Mouse (Mus musculus) midbrain, embryonic 11.5 days (tissue): Measurements from ENCODE around the gene Spg7. TPM values are rescaled to one million over a fixed set of nuclear protein-coding genes. Genes with fewer than 3 reads are reported as not detected.
A peak's percentile ranks its signal among the peaks of the same experiment; 100 is the strongest.

Source experiments
- ATAC-seq: fragments of 200-750 bp; cut with Nextera tagmentation; 2 replicates; pipeline ENCODE4 v1.8.0; 2017; ENCODE audit warnings: moderate TSS enrichment, moderate library complexity; ENCODE audit not compliant: low FRiP score
- DNase-seq: peaks from one replicate; pipeline ENCODE4 v3.0.0; 2015; ENCODE audit warnings: low spot score; ENCODE audit errors: missing footprints
- H3K27ac ChIP-seq: fragments of 300-500 bp; sonication (generic); 2 replicates; pipeline ENCODE4 v1.5.1; 2014; ENCODE audit warnings: low read depth, low read length
- H3K27me3 ChIP-seq: fragments of 300-500 bp; sonication (generic); 2 replicates; pipeline ENCODE4 v1.6.1; 2014; ENCODE audit warnings: mild to moderate bottlenecking, low read length, moderate library complexity, mixed read lengths; ENCODE audit not compliant: control insufficient read depth, insufficient read depth
- H3K36me3 ChIP-seq: fragments of 300-500 bp; sonication (generic); 2 replicates; pipeline ENCODE4 v1.6.1; 2014; ENCODE audit warnings: mild to moderate bottlenecking, low read length, moderate library complexity, mixed read lengths; ENCODE audit not compliant: control insufficient read depth, insufficient read depth
- H3K4me1 ChIP-seq: fragments of 300-500 bp; sonication (generic); 2 replicates; pipeline ENCODE4 v1.6.1; 2014; ENCODE audit warnings: low read length; ENCODE audit not compliant: control insufficient read depth, insufficient read depth
- H3K4me2 ChIP-seq: fragments of 300-500 bp; sonication (generic); 2 replicates; pipeline ENCODE4 v1.6.1; 2014; ENCODE audit warnings: mild to moderate bottlenecking, moderate library complexity
- H3K4me3 ChIP-seq: fragments of 300-500 bp; sonication (generic); 2 replicates; pipeline ENCODE4 v1.5.1; 2014; ENCODE audit warnings: low read depth, low read length
- H3K9ac ChIP-seq: fragments of 300-500 bp; sonication (generic); 2 replicates; pipeline ENCODE4 v1.6.1; 2014; ENCODE audit warnings: low read length
- H3K9me3 ChIP-seq: fragments of 300-500 bp; sonication (generic); 2 replicates; pipeline ENCODE4 v1.6.1; 2016; ENCODE audit warnings: low read length; ENCODE audit not compliant: control insufficient read depth
- WGBS: fragments of 180-500 bp; shearing (Covaris S2); extraction: QIAGEN DNeasy Blood & Tissue Kit; methylation state at CpG from one replicate; pipeline ENCODE4 v1.1.7; 2014; 5-methylcytosine and 5-hydroxymethylcytosine counted together
- polyA plus RNA-seq: library from polyadenylated mRNA; unstranded; fragments of >200 nt; fragmentation: Nextera tagmentation; extraction: Ambion mirVana; gene quantifications from 2 replicates; pipeline ENCODE4 v1.2.1, GENCODE M21; 2014

Spg7 gene
- polyA plus RNA-seq, 1 experiment from 2014 or later: 35.9 TPM

- WGBS: 35% methylated on average over 7 of the region's 7 CpGs
- H3K9me3 ChIP-seq: no peaks in the 10 kb centered on the region
- peaks cover 17% of the 10 kb centered on the region for H3K4me1 ChIP-seq
- H3K9ac ChIP-seq: peak overlapping the region; percentile 97
- peak overlapping the region; percentile 91 for H3K4me3 ChIP-seq
- peak overlapping the region; percentile 83; the same call in 1 of the 2 replicates for H3K27ac ChIP-seq
- H3K36me3 ChIP-seq: no peaks in the 10 kb centered on the region
- 0 out of 2 replicates have a peak, but pooled peaks have one; percentile 10 for ATAC-seq
- no peaks in the 10 kb centered on the region for H3K27me3 ChIP-seq
- no peak for DNase-seq
- peak overlapping the region; percentile 82 for H3K4me2 ChIP-seq
Observed at GRCm38 (mm10) chr8:123066101-123066683, 3.5 kb downstream of the Spg7 start.

- DNase-seq: no peak
- H3K9ac ChIP-seq: no peak overlapping the region
- no peaks in the 10 kb centered on the region for H3K9me3 ChIP-seq
- no peak overlapping the region for H3K27ac ChIP-seq
- 93% methylated on average over 4 of the region's 4 CpGs for WGBS
- H3K4me1 ChIP-seq: peaks cover 11% of the 10 kb centered on the region
- no peaks in the 10 kb centered on the region for H3K27me3 ChIP-seq
- H3K36me3 ChIP-seq: 0 out of 2 replicates have a peak, but pooled peaks cover 8% of the 10 kb centered on the region
- no peak for ATAC-seq
- no peak overlapping the region for H3K4me3 ChIP-seq
- no peak overlapping the region for H3K4me2 ChIP-seq
Observed at GRCm38 (mm10) chr8:123071176-123071575, 8.4 kb downstream of the Spg7 start.

GRCm38 (mm10) chr8:123077213-123077612 is 14.5 kb downstream of the Spg7 start:
- Histone ChIP-seq H3K9me3 (no peaks in the 10 kb centered on the region), H3K9ac (no peak overlapping the region), H3K36me3 (peaks cover 25% of the 10 kb centered on the region), H3K27ac (no peak overlapping the region), H3K4me1 (no peaks in the 10 kb centered on the region), H3K4me3 (no peak overlapping the region), H3K4me2 (no peak overlapping the region), H3K27me3 (no peaks in the 10 kb centered on the region)
- 90% methylated on average over 6 of the region's 6 CpGs for WGBS
- no peak for DNase-seq
- no peak for ATAC-seq

DNA sequence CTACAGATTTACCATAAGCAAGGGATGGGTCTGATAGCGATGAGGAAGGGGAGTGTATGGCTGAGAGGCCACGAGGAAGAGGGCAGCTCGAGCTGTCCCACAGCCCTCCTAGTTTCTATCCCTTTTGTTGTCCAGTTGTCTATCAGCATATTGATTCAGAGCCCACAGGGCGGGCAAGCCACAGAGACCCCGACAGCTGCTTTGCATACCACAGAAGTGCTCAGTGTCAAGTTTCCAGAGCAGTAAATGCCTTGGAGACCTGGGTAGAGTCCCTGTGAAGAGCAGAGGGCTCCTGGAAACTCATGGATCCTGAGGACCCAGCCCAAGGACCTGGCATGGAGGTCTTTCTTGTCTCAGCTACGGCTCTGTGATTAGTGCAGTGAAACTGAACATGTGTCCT is 20.3 kb downstream of the Spg7 start:
- Histone ChIP-seq H3K4me1 (no peaks in the 10 kb centered on the region), H3K27ac (no peak overlapping the region), H3K36me3 (peaks cover 24% of the 10 kb centered on the region), H3K27me3 (no peaks in the 10 kb centered on the region), H3K9ac (no peak overlapping the region), H3K4me3 (no peak overlapping the region), H3K9me3 (no peaks in the 10 kb centered on the region), H3K4me2 (no peak overlapping the region)
- no peak for DNase-seq
- 85% methylated on average over 6 of the region's 6 CpGs for WGBS
- ATAC-seq: no peak

DNA sequence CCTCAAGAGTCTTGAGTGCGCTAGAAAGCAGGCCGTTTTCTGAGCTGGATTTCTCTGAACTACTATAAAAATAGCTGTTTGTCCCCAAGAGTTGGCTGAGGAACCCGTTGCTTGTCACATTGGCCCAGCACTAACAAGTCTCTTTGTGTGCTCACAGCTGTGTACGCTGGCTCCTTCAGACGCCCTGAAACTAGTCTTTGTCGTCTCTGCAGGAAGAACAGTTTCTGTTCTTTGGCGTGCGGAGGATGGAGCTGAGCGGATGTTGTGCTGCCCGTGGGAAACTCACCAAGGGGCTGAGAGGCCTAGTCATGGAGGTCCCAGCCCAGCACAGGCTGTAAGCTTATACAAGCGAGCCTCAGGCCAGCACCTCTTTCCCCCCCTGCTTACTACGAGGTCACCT is 20.9 kb downstream of the Spg7 start:
- H3K4me3 ChIP-seq: no peak overlapping the region
- DNase-seq (no peak), ATAC-seq (no peak)
- no peaks in the 10 kb centered on the region for H3K4me1 ChIP-seq
- no peak overlapping the region for H3K9ac ChIP-seq
- no peaks in the 10 kb centered on the region for H3K27me3 ChIP-seq
- H3K27ac ChIP-seq: no peak overlapping the region
- H3K4me2 ChIP-seq: no peak overlapping the region
- H3K9me3 ChIP-seq: no peaks in the 10 kb centered on the region
- WGBS: 92% methylated on average over 12 of the region's 12 CpGs
- peaks cover 25% of the 10 kb centered on the region for H3K36me3 ChIP-seq

GRCm38 (mm10) chr8:123087289-123087688 is 24.5 kb downstream of the Spg7 start:
- no peak overlapping the region for H3K4me3 ChIP-seq
- H3K9me3 ChIP-seq: no peaks in the 10 kb centered on the region
- no peak for DNase-seq
- H3K27ac ChIP-seq: no peak overlapping the region
- no peak for ATAC-seq
- H3K9ac ChIP-seq: no peak overlapping the region
- H3K36me3 ChIP-seq: peaks cover 31% of the 10 kb centered on the region
- H3K27me3 ChIP-seq: no peaks in the 10 kb centered on the region
- H3K4me1 ChIP-seq: no peaks in the 10 kb centered on the region
- WGBS: 95% methylated on average over 9 of the region's 9 CpGs
- H3K4me2 ChIP-seq: no peak overlapping the region

DNA sequence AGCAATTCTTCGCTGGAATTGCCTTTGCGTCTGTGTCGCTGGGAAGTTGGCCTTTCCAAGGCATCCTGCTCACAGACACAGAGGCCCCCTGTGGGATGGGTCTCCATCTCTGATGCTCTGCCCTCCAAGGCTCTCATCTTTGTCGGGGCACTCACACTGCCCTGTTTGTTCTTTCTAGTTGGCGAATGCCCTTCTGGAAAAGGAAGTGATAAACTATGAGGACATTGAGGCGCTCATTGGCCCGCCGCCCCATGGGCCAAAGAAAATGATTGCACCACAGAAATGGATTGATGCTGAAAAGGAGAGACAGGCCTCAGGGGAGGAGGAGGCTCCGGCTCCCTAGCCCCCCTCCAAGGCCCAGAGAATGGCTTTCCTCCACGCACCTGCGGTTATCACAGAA is 34.5 kb downstream of the Spg7 start:
- DNase-seq (no peak), ATAC-seq (no peak)
- no peak overlapping the region for H3K4me2 ChIP-seq
- no peak overlapping the region for H3K9ac ChIP-seq
- H3K4me1 ChIP-seq: peaks cover 2% of the 10 kb centered on the region; the same call in 1 of the 2 replicates
- WGBS: 94% methylated on average over 11 of the region's 11 CpGs
- no peaks in the 10 kb centered on the region for H3K9me3 ChIP-seq
- H3K27ac ChIP-seq: no peak overlapping the region
- no peak overlapping the region for H3K4me3 ChIP-seq
- H3K27me3 ChIP-seq: no peaks in the 10 kb centered on the region
- H3K36me3 ChIP-seq: peaks cover 14% of the 10 kb centered on the region

DNA sequence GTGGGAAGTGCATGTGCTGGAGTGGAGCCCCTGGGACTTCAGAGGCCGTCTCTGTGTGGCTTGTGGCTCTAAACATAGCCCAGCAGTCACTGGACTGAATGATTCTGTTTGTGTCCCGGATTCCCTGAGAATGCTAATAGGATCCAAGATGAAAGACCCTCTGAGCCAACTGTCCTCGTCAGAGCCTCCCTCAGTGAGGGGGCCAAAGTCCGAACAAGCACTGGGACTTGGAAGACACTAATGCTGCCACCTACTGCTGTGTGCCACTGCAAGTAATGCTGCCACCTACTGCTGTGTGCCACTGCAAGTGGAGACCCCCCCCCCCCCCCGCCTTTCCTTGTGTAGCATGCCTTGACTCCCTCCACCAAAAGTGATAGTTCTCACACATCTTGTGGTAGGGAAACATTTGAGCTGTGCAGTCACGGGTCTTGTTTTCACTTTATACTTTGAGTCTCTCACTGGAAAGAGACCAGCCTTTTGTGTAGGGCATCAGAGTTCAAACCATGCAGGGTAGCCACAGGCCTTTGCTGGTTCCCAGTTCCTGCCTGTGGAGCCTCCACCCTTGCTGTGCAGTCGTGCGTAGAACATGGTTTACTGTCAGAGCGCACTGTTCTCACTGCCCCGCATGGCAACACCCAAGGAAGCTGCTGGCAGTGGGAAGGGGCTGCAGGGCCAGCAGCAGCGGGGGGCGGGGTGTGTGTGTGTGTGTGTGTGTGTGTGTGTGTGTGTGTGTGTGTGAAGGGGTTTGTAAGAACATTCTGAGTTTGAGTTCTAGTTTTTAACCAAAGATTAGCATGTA is 35.2 kb downstream of the Spg7 start:
- H3K27ac ChIP-seq: no peak overlapping the region
- peaks cover 2% of the 10 kb centered on the region for H3K4me1 ChIP-seq
- H3K27me3 ChIP-seq: no peaks in the 10 kb centered on the region
- no peaks in the 10 kb centered on the region for H3K9me3 ChIP-seq
- 76% methylated on average over 12 of the region's 12 CpGs for WGBS
- H3K36me3 ChIP-seq: peaks cover 14% of the 10 kb centered on the region
- ATAC-seq: no peak
- DNase-seq: no peak
- no peak overlapping the region for H3K4me2 ChIP-seq
- H3K4me3 ChIP-seq: no peak overlapping the region
- H3K9ac ChIP-seq: no peak overlapping the region

GRCm38 (mm10) chr8:123100288-123100687 is 37.5 kb downstream of the Spg7 start:
- H3K4me2 ChIP-seq: no peak overlapping the region
- 61% methylated on average over 8 of the region's 8 CpGs for WGBS
- no peak for ATAC-seq
- no peaks in the 10 kb centered on the region for H3K27me3 ChIP-seq
- H3K4me3 ChIP-seq: no peak overlapping the region
- no peak for DNase-seq
- peaks cover 7% of the 10 kb centered on the region for H3K36me3 ChIP-seq
- no peaks in the 10 kb centered on the region for H3K9me3 ChIP-seq
- no peak overlapping the region for H3K9ac ChIP-seq
- peaks cover 11% of the 10 kb centered on the region for H3K4me1 ChIP-seq
- H3K27ac ChIP-seq: no peak overlapping the region
